Mouse (Mus musculus) intestine, embryonic 15.5 days (tissue): Measurements from ENCODE around the gene Asic3. TPM values are rescaled to one million over a fixed set of nuclear protein-coding genes. Genes with fewer than 3 reads are reported as not detected.

Experiments used
- ATAC-seq: fragments of 200-750 bp; cut with Nextera tagmentation; 2 replicates; pipeline ENCODE4 v1.8.0; 2017; ENCODE audit warnings: moderate TSS enrichment, moderate library complexity
- H3K27ac ChIP-seq: fragments of 300-500 bp; sonication (generic); 2 replicates; pipeline ENCODE4 v1.5.1; 2015; ENCODE audit warnings: mild to moderate bottlenecking, inconsistent platforms
- H3K27me3 ChIP-seq: fragments of 300-500 bp; sonication (generic); replicated peaks from 2 replicates; pipeline ENCODE4 v1.6.1; 2015; ENCODE audit warnings: inconsistent platforms
- H3K36me3 ChIP-seq: fragments of 300-500 bp; sonication (generic); 2 replicates; pipeline ENCODE4 v1.6.1; 2015; ENCODE audit warnings: inconsistent platforms
- H3K4me1 ChIP-seq: fragments of 300-500 bp; sonication (generic); replicated peaks from 2 replicates; pipeline ENCODE4 v1.6.1; 2015; ENCODE audit warnings: inconsistent platforms
- H3K4me2 ChIP-seq: fragments of 300-500 bp; sonication (generic); replicated peaks from 2 replicates; pipeline ENCODE4 v1.6.1; 2015; ENCODE audit warnings: mild to moderate bottlenecking, inconsistent platforms
- H3K4me3 ChIP-seq: fragments of 300-500 bp; sonication (generic); replicated peaks from 2 replicates; pipeline ENCODE4 v1.5.1; 2015; ENCODE audit warnings: inconsistent platforms
- H3K9ac ChIP-seq: fragments of 300-500 bp; sonication (generic); 2 replicates; pipeline ENCODE4 v1.6.1; 2015; ENCODE audit warnings: inconsistent platforms
- H3K9me3 ChIP-seq: fragments of 300-500 bp; sonication (generic); 2 replicates; pipeline ENCODE4 v1.6.1; 2016; ENCODE audit warnings: inconsistent platforms
- WGBS: fragments of 180-500 bp; shearing (Covaris S2); methylation state at CpG from one replicate; pipeline ENCODE4 v1.1.7; 2015; 5-methylcytosine and 5-hydroxymethylcytosine counted together
- polyA plus RNA-seq: library from polyadenylated mRNA; unstranded; fragments of >200 nt; fragmentation: Nextera tagmentation; extraction: Ambion mirVana; gene quantifications from 2 replicates; pipeline ENCODE4 v1.2.1, GENCODE M21; 2015

The Asic3 gene
- polyA plus RNA-seq, 1 experiment from 2014 or later, result 0.14 TPM

DNA sequence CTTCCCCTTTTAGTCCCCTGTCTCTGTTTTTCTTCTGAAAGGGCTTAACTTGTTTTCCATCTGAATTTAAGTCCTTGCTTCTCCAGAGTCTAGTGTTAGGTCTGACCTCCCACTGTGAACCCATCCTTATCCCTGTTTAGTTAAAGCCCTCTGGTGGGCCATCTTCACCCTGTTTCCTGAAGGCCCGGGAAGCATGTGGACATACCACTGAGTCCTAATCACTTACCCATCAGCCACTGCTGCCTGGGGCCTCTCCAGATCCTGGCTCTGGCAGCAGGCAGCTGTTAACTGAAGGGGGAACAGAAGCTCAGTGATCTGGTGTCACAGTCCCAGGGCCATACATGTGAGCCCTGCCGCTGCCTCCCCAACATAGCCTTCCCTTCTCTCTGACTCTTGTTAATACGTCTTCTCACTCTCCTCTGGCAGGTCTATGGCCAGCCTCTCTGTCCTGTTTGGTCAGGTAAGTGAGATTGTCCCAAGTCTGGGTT lies 7.8 kb upstream of the Asic3 start:
- Histone ChIP-seq H3K36me3 (peaks cover 36% of the 10 kb centered on the region), H3K4me2 (no peak overlapping the region), H3K4me3 (no peak overlapping the region), H3K4me1 (no peaks in the 10 kb centered on the region), H3K27me3 (no peaks in the 10 kb centered on the region), H3K27ac (no peak overlapping the region), H3K9me3 (no peaks in the 10 kb centered on the region), H3K9ac (no peak overlapping the region)
- no peak for ATAC-seq
- 68% methylated on average over 3 of the region's 3 CpGs for WGBS

DNA sequence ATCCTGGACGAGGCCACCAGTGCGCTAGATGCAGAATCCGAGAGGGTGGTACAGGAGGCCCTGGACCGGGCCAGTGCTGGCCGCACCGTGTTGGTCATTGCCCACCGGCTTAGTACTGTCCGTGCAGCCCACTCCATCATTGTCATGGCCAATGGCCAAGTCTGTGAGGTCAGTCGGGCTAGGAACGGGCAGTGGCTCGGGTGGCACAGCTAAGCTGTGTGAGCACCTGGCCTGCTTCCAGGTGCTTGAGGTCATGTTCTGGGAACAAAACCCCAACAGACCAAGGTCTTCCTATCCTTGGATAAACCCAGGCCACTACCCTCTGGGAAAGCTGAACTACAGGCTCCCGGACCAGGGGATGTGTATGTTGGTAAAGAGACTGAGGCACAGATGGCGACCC lies 4.5 kb upstream of the Asic3 start:
- Histone ChIP-seq H3K27ac (no peak overlapping the region), H3K9ac (no peak overlapping the region), H3K4me2 (no peak overlapping the region), H3K4me3 (no peak overlapping the region), H3K36me3 (peaks cover 20% of the 10 kb centered on the region), H3K9me3 (no peaks in the 10 kb centered on the region), H3K4me1 (peaks cover 2% of the 10 kb centered on the region), H3K27me3 (no peaks in the 10 kb centered on the region)
- WGBS, result 90% methylated on average over 13 of the region's 13 CpGs
- ATAC-seq, result no peak

DNA sequence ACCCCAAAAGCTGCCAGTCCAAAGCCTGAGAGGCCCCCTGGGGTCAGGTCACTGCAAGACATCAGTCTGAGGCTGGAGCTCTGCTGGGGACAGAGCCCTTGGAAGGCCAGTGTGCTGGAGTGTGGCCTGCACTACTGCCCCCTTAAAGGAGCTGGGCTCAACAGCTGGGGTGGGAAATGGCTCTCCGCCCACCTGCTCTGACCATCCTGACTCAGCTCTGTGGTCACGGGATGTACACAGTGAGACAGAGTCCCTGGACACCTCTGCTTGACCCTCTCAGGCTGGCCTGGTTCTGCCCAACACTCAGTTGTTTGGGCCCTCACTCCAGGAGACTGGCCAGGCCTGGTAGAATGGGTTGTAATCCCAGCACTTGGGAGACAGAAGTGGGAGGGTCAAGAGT lies 3.7 kb upstream of the Asic3 start:
- WGBS, result 79% methylated on average over 2 of the region's 2 CpGs
- Histone ChIP-seq H3K9ac (no peak overlapping the region), H3K36me3 (peaks cover 20% of the 10 kb centered on the region), H3K9me3 (no peaks in the 10 kb centered on the region), H3K4me1 (peaks cover 5% of the 10 kb centered on the region), H3K27ac (no peak overlapping the region), H3K4me3 (no peak overlapping the region), H3K4me2 (no peak overlapping the region), H3K27me3 (no peaks in the 10 kb centered on the region)
- no peak for ATAC-seq

DNA sequence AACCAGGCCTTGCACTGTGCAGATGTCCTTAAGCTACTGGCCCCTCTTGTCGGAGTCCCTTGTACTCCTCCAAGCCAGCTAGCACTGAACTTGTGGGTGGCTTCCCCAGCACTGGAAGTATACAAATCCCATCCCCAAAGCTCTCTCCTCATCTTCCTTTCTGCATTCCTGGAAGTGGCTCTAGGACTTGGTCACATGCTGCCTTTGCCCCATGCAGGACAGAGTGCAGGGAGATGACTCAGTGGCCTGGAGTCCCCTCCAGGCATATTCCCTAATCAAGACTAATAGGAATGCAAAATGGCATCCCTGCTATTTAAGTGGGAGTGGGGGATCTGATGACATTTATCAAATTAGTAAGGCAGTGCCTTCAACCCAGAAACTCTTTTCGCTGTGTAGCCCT lies 1.1 kb upstream of the Asic3 start:
- peaks cover 8% of the 10 kb centered on the region for H3K36me3 ChIP-seq
- H3K9me3 ChIP-seq, result no peaks in the 10 kb centered on the region
- no peak overlapping the region for H3K27ac ChIP-seq
- no peaks in the 10 kb centered on the region for H3K27me3 ChIP-seq
- H3K4me3 ChIP-seq, result no peak overlapping the region
- peaks cover 14% of the 10 kb centered on the region for H3K4me1 ChIP-seq
- H3K4me2 ChIP-seq, result no peak overlapping the region
- no peak for ATAC-seq
- H3K9ac ChIP-seq, result no peak overlapping the region
- 57% methylated on average over 2 of the region's 2 CpGs for WGBS

DNA sequence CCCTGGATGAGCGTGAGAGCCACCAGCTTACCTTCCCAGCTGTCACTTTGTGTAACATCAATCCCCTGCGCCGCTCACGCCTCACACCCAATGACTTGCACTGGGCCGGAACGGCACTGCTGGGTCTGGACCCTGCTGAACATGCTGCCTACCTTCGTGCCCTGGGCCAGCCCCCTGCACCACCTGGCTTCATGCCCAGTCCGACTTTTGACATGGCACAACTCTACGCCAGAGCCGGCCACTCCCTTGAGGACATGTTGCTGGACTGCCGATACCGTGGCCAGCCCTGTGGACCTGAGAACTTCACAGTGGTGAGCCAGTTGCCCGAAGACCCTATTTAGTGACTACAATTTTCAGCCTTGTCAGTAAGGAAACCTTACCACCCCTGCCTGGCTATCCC lies 746 bp downstream of the Asic3 start:
- H3K36me3 ChIP-seq, result no peaks in the 10 kb centered on the region
- ATAC-seq, result no peak
- no peaks in the 10 kb centered on the region for H3K9me3 ChIP-seq
- H3K27me3 ChIP-seq, result no peaks in the 10 kb centered on the region
- 0 out of 2 replicates have a peak overlapping the region, but pooled peaks have one; percentile 12 for H3K4me2 ChIP-seq
- no peak overlapping the region for H3K4me3 ChIP-seq
- peaks cover 14% of the 10 kb centered on the region for H3K4me1 ChIP-seq
- no peak overlapping the region for H3K27ac ChIP-seq
- H3K9ac ChIP-seq, result no peak overlapping the region
- 84% methylated on average over 13 of the region's 13 CpGs for WGBS

DNA sequence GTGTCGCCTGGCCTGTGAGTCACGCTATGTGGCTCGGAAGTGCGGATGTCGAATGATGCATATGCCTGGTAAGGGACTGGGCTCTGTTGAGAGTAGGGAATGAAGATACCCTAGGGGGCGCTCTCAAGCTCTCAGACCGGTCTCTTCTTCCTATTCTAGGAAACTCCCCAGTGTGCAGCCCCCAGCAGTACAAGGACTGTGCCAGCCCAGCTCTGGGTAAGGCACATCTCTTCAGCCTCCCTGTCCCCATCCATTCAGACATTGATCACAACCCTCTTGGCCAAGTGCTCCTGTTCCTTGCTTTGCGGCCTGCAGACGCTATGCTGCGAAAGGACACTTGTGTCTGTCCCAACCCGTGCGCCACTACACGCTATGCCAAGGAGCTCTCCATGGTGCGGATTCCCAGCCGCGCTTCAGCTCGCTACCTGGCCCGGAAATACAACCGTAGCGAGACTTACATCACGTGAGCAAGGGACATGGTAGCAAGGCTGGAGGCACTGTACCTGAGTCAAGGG lies 3.1 kb downstream of the Asic3 start:
- peak; percentile 72 for ATAC-seq
- no peaks in the 10 kb centered on the region for H3K36me3 ChIP-seq
- H3K9ac ChIP-seq, result no peak overlapping the region
- no peaks in the 10 kb centered on the region for H3K9me3 ChIP-seq
- no peak overlapping the region for H3K27ac ChIP-seq
- no peaks in the 10 kb centered on the region for H3K27me3 ChIP-seq
- H3K4me1 ChIP-seq, result peaks cover 14% of the 10 kb centered on the region
- no peak overlapping the region for H3K4me3 ChIP-seq
- peak overlapping the region; percentile 25; the same call in 1 of the 2 replicates for H3K4me2 ChIP-seq
- 3% methylated on average over 21 of the region's 21 CpGs for WGBS

DNA sequence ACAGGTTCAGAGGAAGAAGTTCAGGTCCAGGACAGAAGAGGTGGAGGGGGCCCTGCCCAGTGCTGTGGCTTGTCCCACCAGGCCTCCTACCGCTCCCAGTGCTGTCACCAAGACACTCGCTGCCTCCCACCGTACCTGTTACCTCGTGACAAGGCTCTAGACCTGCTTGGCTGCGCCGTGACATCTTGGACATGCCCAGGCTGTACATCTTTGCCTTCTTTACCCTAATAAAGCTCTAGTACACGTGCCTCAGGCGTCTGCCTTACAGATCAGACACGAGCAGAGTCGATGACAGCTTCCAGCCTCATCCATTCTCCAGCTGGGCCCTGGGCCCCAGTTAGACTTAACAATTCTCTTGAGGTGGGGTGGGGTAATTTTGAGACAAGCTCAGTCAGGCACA lies 4.4 kb downstream of the Asic3 start:
- no peaks in the 10 kb centered on the region for H3K36me3 ChIP-seq
- H3K9ac ChIP-seq, result no peak overlapping the region
- ATAC-seq, result no peak
- no peak overlapping the region for H3K4me3 ChIP-seq
- H3K27ac ChIP-seq, result no peak overlapping the region
- 87% methylated on average over 10 of the region's 10 CpGs for WGBS
- no peaks in the 10 kb centered on the region for H3K27me3 ChIP-seq
- no peaks in the 10 kb centered on the region for H3K9me3 ChIP-seq
- peaks cover 16% of the 10 kb centered on the region for H3K4me1 ChIP-seq
- no peak overlapping the region for H3K4me2 ChIP-seq

DNA sequence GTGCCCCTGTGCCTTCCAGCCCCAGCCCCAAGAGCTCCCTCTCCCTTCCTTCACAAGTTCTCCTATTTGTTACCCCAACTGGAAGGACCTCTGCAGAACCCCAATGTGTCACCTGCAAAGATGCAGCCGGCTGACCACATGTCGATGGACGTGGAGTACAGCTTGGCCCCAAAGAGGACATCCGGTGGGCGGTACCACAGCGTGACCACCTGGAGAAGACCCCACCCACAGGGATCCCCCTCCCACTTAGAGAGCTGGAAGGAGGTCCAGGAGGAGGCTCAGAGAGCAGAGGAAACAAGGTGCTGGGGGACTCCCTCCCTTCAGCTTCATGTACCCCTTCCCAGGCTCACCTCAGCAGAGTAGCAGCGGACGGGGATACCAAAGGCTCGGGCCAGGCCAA lies 7.2 kb downstream of the Asic3 start:
- no peak for ATAC-seq
- H3K27me3 ChIP-seq, result no peaks in the 10 kb centered on the region
- WGBS, result 88% methylated on average over 9 of the region's 9 CpGs
- no peaks in the 10 kb centered on the region for H3K9me3 ChIP-seq
- no peak overlapping the region for H3K4me2 ChIP-seq
- H3K36me3 ChIP-seq, result no peaks in the 10 kb centered on the region
- no peak overlapping the region for H3K4me3 ChIP-seq
- no peak overlapping the region for H3K9ac ChIP-seq
- no peak overlapping the region for H3K27ac ChIP-seq
- peaks cover 22% of the 10 kb centered on the region for H3K4me1 ChIP-seq

DNA sequence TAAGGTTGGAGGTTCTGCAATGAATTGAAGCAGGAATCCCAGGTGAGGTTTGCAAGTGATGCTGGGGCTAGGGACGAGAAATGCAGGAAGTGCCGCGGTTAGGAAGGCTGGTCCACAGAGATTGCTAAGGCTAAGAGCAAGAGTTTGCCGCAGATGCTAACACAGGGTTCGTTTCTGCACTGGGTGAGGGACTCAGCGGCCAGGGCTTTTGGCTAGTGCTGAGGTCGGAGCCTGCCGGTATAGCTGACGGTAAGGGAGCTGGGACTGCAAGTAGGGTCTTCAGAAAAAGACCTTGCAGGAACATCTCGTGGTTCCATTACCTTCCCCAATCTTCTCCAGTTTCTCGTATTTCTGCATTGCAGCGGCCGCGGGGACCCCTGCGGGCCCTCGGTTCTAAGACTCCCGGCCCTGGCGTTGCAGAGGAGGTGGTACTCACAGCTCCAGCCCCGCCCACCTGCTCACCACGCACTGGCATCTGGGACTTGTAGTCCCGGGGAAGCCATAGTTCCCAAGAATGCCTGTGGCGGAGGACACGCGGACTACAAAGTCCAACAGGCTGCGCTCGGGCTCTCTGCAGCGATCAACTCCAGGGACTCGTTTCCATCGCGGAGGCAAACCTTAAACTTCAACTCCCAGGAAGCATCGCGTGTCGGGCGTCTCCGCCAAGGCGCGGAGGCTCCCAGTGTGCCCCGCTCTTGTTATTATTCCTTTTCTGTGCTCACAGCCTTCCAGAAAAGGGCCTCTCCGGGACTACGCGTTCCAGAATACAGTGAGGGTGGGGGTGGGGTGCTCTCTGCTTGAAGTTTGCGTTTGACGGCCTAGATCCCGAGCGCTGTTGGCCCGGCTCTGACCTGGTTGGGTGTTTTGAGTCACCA lies 10.2 kb downstream of the Asic3 start, which contains the start of the genes Cdk5 and Slc4a2:
Gene Cdk5 (minus strand): TSS at position 402 of the 875 bp plus-strand sequence.
Gene Slc4a2 (plus strand): TSS at position 709 of the 875 bp plus-strand sequence.
- Histone ChIP-seq H3K36me3 (no peaks in the 10 kb centered on the region), H3K9ac (peak within 1 kb of the TSS; percentile 66), H3K4me2 (peak within 1 kb of the TSS; percentile 81), H3K9me3 (no peaks in the 10 kb centered on the region), H3K27ac (peak within 1 kb of the TSS; percentile 90), H3K4me1 (peaks cover 33% of the 10 kb centered on the region), H3K27me3 (no peaks in the 10 kb centered on the region), H3K4me3 (peak within 1 kb of the TSS; percentile 62)
- 0% methylated on average over 46 of the region's 46 CpGs for WGBS
- peak; percentile 91 for ATAC-seq

DNA sequence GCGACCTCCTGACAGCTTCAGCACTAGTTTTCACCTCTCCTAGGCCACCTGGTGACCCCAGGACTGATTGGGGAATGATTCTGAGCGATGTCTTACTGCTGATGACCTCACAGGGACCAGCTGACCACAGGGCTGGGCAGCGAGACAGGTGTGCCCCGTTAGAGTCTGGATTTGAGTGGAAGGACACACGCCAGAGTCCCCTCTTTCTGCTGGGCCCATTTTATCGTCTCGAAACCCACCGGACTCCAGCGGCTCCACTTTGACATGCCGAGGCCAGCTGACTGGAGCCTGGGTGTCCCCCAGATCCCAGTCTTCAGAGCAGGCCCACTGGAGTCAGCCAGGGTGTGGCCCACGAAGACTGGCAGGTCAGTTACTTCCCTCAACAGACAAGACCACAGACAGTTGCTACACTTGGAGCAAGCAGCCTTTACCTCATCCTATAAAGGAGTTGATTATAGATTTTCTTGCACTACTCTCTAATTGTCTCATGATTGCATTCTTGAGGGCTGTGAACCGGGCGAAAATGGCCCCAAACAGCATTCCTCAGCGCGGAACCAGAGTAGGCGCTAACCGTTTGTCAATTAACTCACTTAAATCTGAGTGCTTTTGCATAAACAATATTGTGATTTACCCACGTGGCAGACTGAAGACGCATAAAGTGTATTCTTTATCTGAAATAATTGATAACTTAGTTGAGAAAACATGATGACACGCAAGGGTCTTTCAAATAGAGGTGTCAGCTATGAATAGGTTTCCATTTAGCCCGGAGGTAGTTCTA lies 11.0 kb downstream of the Asic3 start:
- H3K36me3 ChIP-seq, result 0 out of 2 replicates have a peak, but pooled peaks cover under 1% of the 10 kb centered on the region
- no peaks in the 10 kb centered on the region for H3K27me3 ChIP-seq
- peak overlapping the region; percentile 90 for H3K27ac ChIP-seq
- peak overlapping the region; percentile 81 for H3K4me2 ChIP-seq
- H3K4me1 ChIP-seq, result peaks cover 38% of the 10 kb centered on the region
- peak overlapping the region; percentile 62 for H3K4me3 ChIP-seq
- WGBS, result 10% methylated on average over 21 of the region's 21 CpGs
- H3K9ac ChIP-seq, result peak overlapping the region; percentile 57
- no peak for ATAC-seq
- H3K9me3 ChIP-seq, result no peaks in the 10 kb centered on the region

DNA sequence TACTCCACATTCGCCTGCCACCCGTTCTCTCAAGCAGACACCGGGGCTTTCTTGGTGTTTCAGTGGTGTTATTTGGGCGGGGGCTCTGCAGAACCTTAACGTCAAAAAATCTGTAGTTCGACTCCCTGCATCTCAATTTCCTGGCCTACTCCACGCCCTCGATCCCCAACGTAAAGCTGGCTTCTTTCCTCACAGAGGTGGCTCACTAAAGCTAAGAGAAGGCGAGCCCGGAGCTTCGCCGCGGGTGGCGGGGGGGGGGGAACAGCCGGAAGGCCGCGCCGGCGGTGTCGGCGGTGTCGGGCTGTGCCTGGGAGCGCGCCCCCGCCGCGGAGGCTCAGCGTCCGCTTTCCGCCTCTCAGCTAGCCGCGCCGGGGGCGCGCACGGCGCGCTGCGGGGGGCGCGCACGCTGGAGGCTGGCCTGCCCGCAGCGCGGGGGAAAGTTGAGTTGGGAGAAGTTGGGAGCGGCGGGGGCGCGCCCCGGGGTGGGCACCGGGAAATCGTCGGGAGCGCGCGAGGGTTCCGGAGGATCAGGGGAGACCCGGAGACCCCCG lies 11.7 kb downstream of the Asic3 start:
- H3K27me3 ChIP-seq, result no peaks in the 10 kb centered on the region
- peak overlapping the region; percentile 62 for H3K4me3 ChIP-seq
- peak overlapping the region; percentile 57 for H3K9ac ChIP-seq
- no peaks in the 10 kb centered on the region for H3K9me3 ChIP-seq
- H3K36me3 ChIP-seq, result peaks cover 8% of the 10 kb centered on the region
- H3K4me2 ChIP-seq, result peak overlapping the region; percentile 81
- peaks cover 38% of the 10 kb centered on the region for H3K4me1 ChIP-seq
- ATAC-seq, result peak; percentile 43
- WGBS, result under 1% methylated on average over 60 of the region's 60 CpGs
- H3K27ac ChIP-seq, result peak overlapping the region; percentile 90
